Mouse (Mus musculus): ENCODE data around the gene Cd164l2. TPM values are rescaled to one million over a fixed set of nuclear protein-coding genes. Genes with fewer than 3 reads are reported as not detected.

The Cd164l2 gene
- polyA plus RNA-seq, 1 experiment from 2014 or later, result 0.56 TPM

GRCm38 (mm10) chr4:133176761-133177403 lies 35.0 kb upstream of the Cd164l2 start:
- no peak for ATAC-seq (ENCODE audit: extremely low read depth, insufficient number of reproducible peaks, low FRiP score, low TSS enrichment)
- Histone ChIP-seq H3K4me3 (no peak overlapping the region), H3K9me3 (no peaks in the 10 kb centered on the region), H3K36me3 (peaks cover 52% of the 10 kb centered on the region), H3K27me3 (replicated peaks) (no peaks in the 10 kb centered on the region), H3K4me1 (peaks cover 65% of the 10 kb centered on the region), H3K4me2 (peak overlapping the region; percentile 39), H3K9ac (peak overlapping the region; percentile 50), H3K27ac (replicated peaks) (peak overlapping the region; percentile 82)
- 66% methylated on average over 18 of the region's 18 CpGs for WGBS

DNA sequence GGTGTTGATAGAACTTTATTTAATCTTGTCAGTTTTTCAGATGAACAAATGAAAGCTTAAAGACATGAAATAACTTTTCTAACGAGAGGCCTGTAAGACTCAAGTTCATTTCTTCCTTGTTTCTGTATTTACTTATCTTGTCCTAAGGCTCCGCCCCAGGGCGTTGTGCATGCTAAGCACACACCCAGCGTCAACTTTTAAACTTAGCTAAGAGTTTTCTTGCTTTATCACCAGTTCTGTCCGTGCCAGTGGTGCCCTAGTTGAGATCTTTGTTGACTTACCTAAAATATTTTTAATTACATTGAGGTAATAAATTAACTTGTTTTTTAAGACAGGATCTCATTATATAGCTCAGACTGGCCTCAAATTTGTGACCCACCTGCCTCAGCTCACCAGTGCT lies 33.6 kb upstream of the Cd164l2 start:
- Histone ChIP-seq H3K4me1 (peaks cover 64% of the 10 kb centered on the region), H3K9ac (no peak overlapping the region), H3K27me3 (replicated peaks) (no peaks in the 10 kb centered on the region), H3K27ac (replicated peaks) (no peak overlapping the region), H3K36me3 (peaks cover 64% of the 10 kb centered on the region), H3K4me3 (no peak overlapping the region), H3K9me3 (no peaks in the 10 kb centered on the region), H3K4me2 (no peak overlapping the region)
- ATAC-seq (ENCODE audit: extremely low read depth, insufficient number of reproducible peaks, low FRiP score, low TSS enrichment), result no peak
- 74% methylated on average over 5 of the region's 5 CpGs for WGBS

DNA sequence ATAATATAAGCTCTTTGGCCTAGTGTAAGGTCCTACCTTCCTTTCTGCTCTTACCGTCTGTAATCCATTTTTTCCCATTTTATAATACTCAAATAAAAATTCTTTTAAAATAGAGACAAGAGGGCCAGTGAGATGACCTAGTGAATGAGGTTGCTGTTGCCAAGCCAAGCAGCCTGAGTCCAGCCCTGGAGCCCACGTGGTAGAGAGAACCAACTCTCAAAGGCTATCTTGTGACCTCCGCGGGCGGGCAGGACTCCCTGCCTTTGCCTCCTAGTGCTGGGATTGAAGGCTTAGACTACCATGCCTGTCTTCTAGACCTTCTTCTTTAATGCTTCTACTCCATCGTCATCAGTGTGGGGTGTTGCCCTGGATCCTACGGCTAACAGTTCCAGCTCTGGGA lies 32.7 kb upstream of the Cd164l2 start:
- 88% methylated on average over 7 of the region's 7 CpGs for WGBS
- Histone ChIP-seq H3K4me1 (peaks cover 65% of the 10 kb centered on the region), H3K9ac (no peak overlapping the region), H3K36me3 (peaks cover 64% of the 10 kb centered on the region), H3K4me2 (no peak overlapping the region), H3K4me3 (no peak overlapping the region), H3K9me3 (no peaks in the 10 kb centered on the region), H3K27ac (replicated peaks) (no peak overlapping the region), H3K27me3 (replicated peaks) (no peaks in the 10 kb centered on the region)
- ATAC-seq (ENCODE audit: extremely low read depth, insufficient number of reproducible peaks, low FRiP score, low TSS enrichment), result no peak

GRCm38 (mm10) chr4:133182439-133183033 lies 29.4 kb upstream of the Cd164l2 start:
- WGBS, result 80% methylated on average over 8 of the region's 8 CpGs
- no peak for ATAC-seq (ENCODE audit: extremely low read depth, insufficient number of reproducible peaks, low FRiP score, low TSS enrichment)
- Histone ChIP-seq H3K4me1 (peaks cover 54% of the 10 kb centered on the region), H3K36me3 (peaks cover 77% of the 10 kb centered on the region), H3K4me3 (no peak overlapping the region), H3K9me3 (no peaks in the 10 kb centered on the region), H3K9ac (peak overlapping the region; percentile 19; the same call in 1 of the 2 replicates), H3K4me2 (no peak overlapping the region), H3K27me3 (replicated peaks) (no peaks in the 10 kb centered on the region), H3K27ac (replicated peaks) (peak overlapping the region; percentile 73)

GRCm38 (mm10) chr4:133184031-133184897 lies 27.7 kb upstream of the Cd164l2 start:
- Histone ChIP-seq H3K4me3 (no peak overlapping the region), H3K27me3 (replicated peaks) (no peaks in the 10 kb centered on the region), H3K4me1 (peaks cover 42% of the 10 kb centered on the region), H3K4me2 (peak overlapping the region; percentile 4; the same call in 1 of the 2 replicates), H3K9ac (peak overlapping the region; percentile 70), H3K36me3 (peaks cover 79% of the 10 kb centered on the region), H3K27ac (replicated peaks) (peak overlapping the region; percentile 83), H3K9me3 (no peaks in the 10 kb centered on the region)
- no peak for ATAC-seq (ENCODE audit: extremely low read depth, insufficient number of reproducible peaks, low FRiP score, low TSS enrichment)
- 59% methylated on average over 14 of the region's 14 CpGs for WGBS

GRCm38 (mm10) chr4:133184898-133185665 lies 26.8 kb upstream of the Cd164l2 start:
- WGBS, result 33% methylated on average over 15 of the region's 15 CpGs
- ATAC-seq (ENCODE audit: extremely low read depth, insufficient number of reproducible peaks, low FRiP score, low TSS enrichment), result no peak
- Histone ChIP-seq H3K27ac (replicated peaks) (peak overlapping the region; percentile 83), H3K9ac (peak overlapping the region; percentile 70), H3K9me3 (no peaks in the 10 kb centered on the region), H3K27me3 (replicated peaks) (no peaks in the 10 kb centered on the region), H3K36me3 (peaks cover 79% of the 10 kb centered on the region), H3K4me1 (peaks cover 42% of the 10 kb centered on the region), H3K4me2 (peak overlapping the region; percentile 10), H3K4me3 (no peak overlapping the region)

DNA sequence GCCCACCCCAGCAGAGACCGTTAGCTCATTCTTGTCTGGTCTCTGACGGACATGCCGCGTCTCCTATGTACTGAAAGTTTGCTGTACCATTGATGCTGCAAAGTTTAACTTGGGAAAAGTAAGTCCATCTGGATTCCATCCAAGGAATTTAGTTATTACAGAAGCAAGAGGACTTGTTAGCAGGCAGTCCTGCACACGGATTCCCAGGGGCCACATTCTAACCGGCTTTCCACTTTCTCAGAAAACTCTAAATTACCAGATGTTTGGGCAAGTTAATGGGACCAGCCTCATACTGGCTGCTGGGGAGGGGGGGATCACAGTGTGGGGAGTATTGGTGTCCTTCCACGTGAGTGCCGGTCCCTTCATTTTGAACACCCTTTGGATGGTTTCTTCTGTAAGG lies 26.0 kb upstream of the Cd164l2 start:
- no peaks in the 10 kb centered on the region for H3K9me3 ChIP-seq
- H3K27me3 ChIP-seq (replicated peaks), result no peaks in the 10 kb centered on the region
- WGBS, result 75% methylated on average over 8 of the region's 8 CpGs
- no peak overlapping the region for H3K9ac ChIP-seq
- H3K4me1 ChIP-seq, result peaks cover 42% of the 10 kb centered on the region
- peak overlapping the region; percentile 10; the same call in 1 of the 2 replicates for H3K4me2 ChIP-seq
- peak overlapping the region; percentile 83 for H3K27ac ChIP-seq (replicated peaks)
- no peak overlapping the region for H3K4me3 ChIP-seq
- peaks cover 79% of the 10 kb centered on the region for H3K36me3 ChIP-seq
- no peak for ATAC-seq (ENCODE audit: extremely low read depth, insufficient number of reproducible peaks, low FRiP score, low TSS enrichment)

GRCm38 (mm10) chr4:133186856-133187255 lies 25.1 kb upstream of the Cd164l2 start:
- H3K36me3 ChIP-seq, result peaks cover 79% of the 10 kb centered on the region
- H3K4me3 ChIP-seq, result no peak overlapping the region
- H3K27ac ChIP-seq (replicated peaks), result no peak overlapping the region
- ATAC-seq (ENCODE audit: extremely low read depth, insufficient number of reproducible peaks, low FRiP score, low TSS enrichment), result no peak
- H3K9me3 ChIP-seq, result no peaks in the 10 kb centered on the region
- peaks cover 42% of the 10 kb centered on the region for H3K4me1 ChIP-seq
- 91% methylated on average over 5 of the region's 5 CpGs for WGBS
- no peak overlapping the region for H3K4me2 ChIP-seq
- no peaks in the 10 kb centered on the region for H3K27me3 ChIP-seq (replicated peaks)
- H3K9ac ChIP-seq, result no peak overlapping the region

DNA sequence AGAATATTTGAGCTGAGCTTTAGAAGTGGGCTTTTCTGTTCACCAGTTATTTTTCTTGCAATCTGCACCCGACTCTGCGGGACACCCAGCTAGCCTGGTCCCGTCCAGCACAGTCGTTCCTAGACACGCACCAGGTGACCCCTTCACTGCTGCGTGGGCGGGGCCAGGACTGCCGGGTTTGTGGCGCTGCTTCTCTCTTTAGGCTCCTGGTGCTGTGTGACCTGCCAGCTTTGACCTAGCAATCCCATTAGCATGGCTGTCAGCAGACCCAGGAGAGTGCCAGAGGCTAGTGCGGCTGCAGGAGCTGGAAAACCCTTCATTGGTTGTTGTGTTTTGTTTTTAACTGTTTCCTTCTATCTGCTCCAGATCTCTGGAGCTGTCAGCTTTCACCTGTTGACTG lies 22.5 kb upstream of the Cd164l2 start:
- Histone ChIP-seq H3K9ac (no peak overlapping the region), H3K4me2 (no peak overlapping the region), H3K27me3 (replicated peaks) (no peaks in the 10 kb centered on the region), H3K4me1 (peaks cover 19% of the 10 kb centered on the region), H3K4me3 (no peak overlapping the region), H3K27ac (replicated peaks) (no peak overlapping the region), H3K9me3 (no peaks in the 10 kb centered on the region), H3K36me3 (peaks cover 92% of the 10 kb centered on the region)
- ATAC-seq (ENCODE audit: extremely low read depth, insufficient number of reproducible peaks, low FRiP score, low TSS enrichment), result no peak
- WGBS, result 70% methylated on average over 10 of the region's 10 CpGs

- ATAC-seq (ENCODE audit: extremely low read depth, insufficient number of reproducible peaks, low FRiP score, low TSS enrichment), result no peak
- no peaks in the 10 kb centered on the region for H3K9me3 ChIP-seq
- no peaks in the 10 kb centered on the region for H3K27me3 ChIP-seq (replicated peaks)
- H3K4me3 ChIP-seq, result no peak overlapping the region
- peaks cover 78% of the 10 kb centered on the region for H3K36me3 ChIP-seq
- no peak overlapping the region for H3K9ac ChIP-seq
- H3K4me2 ChIP-seq, result no peak overlapping the region
- peaks cover 40% of the 10 kb centered on the region for H3K4me1 ChIP-seq
- WGBS, result 87% methylated on average over 10 of the region's 11 CpGs
- no peak overlapping the region for H3K27ac ChIP-seq (replicated peaks)
These were observed 17.4 kb upstream of the Cd164l2 start for GRCm38 (mm10) chr4:133194482-133194881.

DNA sequence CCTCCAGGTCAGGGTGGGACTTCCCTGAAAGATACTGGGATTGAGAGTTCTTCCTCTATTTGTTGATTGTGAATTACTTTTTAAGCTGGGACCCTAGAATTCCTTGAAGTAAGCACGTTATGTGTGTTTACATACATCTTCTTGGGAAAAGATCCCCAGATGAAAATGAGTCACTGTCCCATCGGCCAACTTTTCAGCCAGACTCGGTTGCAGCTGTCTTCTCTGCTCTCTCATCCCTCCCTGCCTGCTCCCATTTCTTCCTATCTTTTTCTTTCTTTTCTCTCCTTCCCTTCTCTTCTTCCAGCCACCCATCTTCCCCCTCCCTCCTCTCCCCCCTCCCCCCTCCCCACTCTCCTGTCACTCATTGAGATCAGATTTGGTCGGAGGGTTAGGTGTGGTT lies 16.9 kb upstream of the Cd164l2 start:
- ATAC-seq (ENCODE audit: extremely low read depth, insufficient number of reproducible peaks, low FRiP score, low TSS enrichment), result no peak
- H3K4me1 ChIP-seq, result peaks cover 45% of the 10 kb centered on the region

More for the DNA sequence above, 16.9 kb upstream of the Cd164l2 start:
- Histone ChIP-seq H3K4me3 (no peak overlapping the region), H3K9me3 (no peaks in the 10 kb centered on the region), H3K4me2 (no peak overlapping the region), H3K27me3 (replicated peaks) (no peaks in the 10 kb centered on the region), H3K9ac (no peak overlapping the region), H3K36me3 (peaks cover 72% of the 10 kb centered on the region), H3K27ac (replicated peaks) (no peak overlapping the region)
- WGBS, result 54% methylated on average over 4 of the region's 4 CpGs
